Mouse (Mus musculus) liver, embryonic 14.5 days (tissue): ENCODE measurements at regions not wholly inside any gene's neighbourhood (a gene's known extent, or its start where the extent isn't known, plus 50 kb on each side); places are given as distances from the start of the nearest gene placed in this dataset.

Source experiments
- CTCF ChIP-seq: IDR thresholded peaks from 2 replicates; pipeline ENCODE4 v1.5.1; 2016; ENCODE audit warnings: antibody characterized with exemption, low read depth, control low read depth
- EP300 ChIP-seq: IDR thresholded peaks from 2 replicates; pipeline ENCODE4 v1.6.1; 2016; ENCODE audit warnings: antibody characterized with exemption, low read depth

GRCm38 (mm10) chr15:60308968-60309367 lies 292.6 kb upstream of the 4933412E24Rik start:
- no peak for TF ChIP-seq CTCF
- TF ChIP-seq EP300, result no peak
